Mouse (Mus musculus) liver, adult 2 months (tissue): Measurements from ENCODE around the gene Khk. TPM values are rescaled to one million over a fixed set of nuclear protein-coding genes. Genes with fewer than 3 reads are reported as not detected.
"Not testable (repeated sequence)": the region's sequence is repeated elsewhere in the genome, so short reads cannot be mapped to it uniquely, and the experiment has no call there.

Source experiments
- DNase-seq: peaks from one replicate; pipeline ENCODE4 v3.0.0-alpha.2; 2011; ENCODE audit warnings: low read depth, low spot score; ENCODE audit errors: extremely low read depth
- H3K27ac ChIP-seq: fragments of 200-500 bp; replicated peaks from 2 replicates; pipeline ENCODE4 v1.5.1; 2012; ENCODE audit warnings: low read depth, mild to moderate bottlenecking, control low read depth, inconsistent platforms, low read length; ENCODE audit not compliant: insufficient read depth
- H3K27me3 ChIP-seq: fragments of 200-500 bp; 2 replicates; pipeline ENCODE4 v1.6.1; 2012; ENCODE audit warnings: mild to moderate bottlenecking, moderate library complexity, low read length, inconsistent platforms; ENCODE audit not compliant: control insufficient read depth, insufficient read depth
- H3K36me3 ChIP-seq: fragments of 200-500 bp; 2 replicates; pipeline ENCODE4 v1.6.1; 2012; ENCODE audit warnings: low read length, inconsistent platforms; ENCODE audit not compliant: control insufficient read depth, insufficient read depth
- H3K4me1 ChIP-seq: fragments of 200-500 bp; 2 replicates; pipeline ENCODE4 v1.6.1; 2011; ENCODE audit warnings: low read length; ENCODE audit not compliant: control insufficient read depth, insufficient read depth
- H3K4me3 ChIP-seq: fragments of 200-500 bp; 2 replicates; pipeline ENCODE4 v1.5.1; 2011; ENCODE audit warnings: low read depth, mild to moderate bottlenecking, control low read depth, low read length, moderate library complexity; ENCODE audit not compliant: insufficient read depth
- H3K79me2 ChIP-seq: fragments of 200-500 bp; 2 replicates; pipeline ENCODE4 v1.6.1; 2012; ENCODE audit warnings: inconsistent platforms, mild to moderate bottlenecking, low read length, moderate library complexity; ENCODE audit not compliant: control insufficient read depth, insufficient read depth
- H3K9ac ChIP-seq: fragments of 200-500 bp; 2 replicates; pipeline ENCODE4 v1.6.1; 2012; ENCODE audit warnings: low read depth, mild to moderate bottlenecking, control low read depth, inconsistent platforms, low read length
- CTCF ChIP-seq: fragments of 200-500 bp; IDR thresholded peaks from 2 replicates; pipeline ENCODE4 v1.5.1; 2011; ENCODE audit warnings: low read depth, low read length, control low read depth
- POLR2A ChIP-seq: fragments of 200-500 bp; IDR thresholded peaks from 2 replicates; pipeline ENCODE4 v1.6.1; 2011; ENCODE audit warnings: low read length, control low read depth; ENCODE audit not compliant: insufficient read depth; ENCODE audit errors: extremely low read depth
- WGBS: fragments of 180-500 bp; shearing (Covaris S2); methylation state at CpG from one replicate; pipeline ENCODE4 v1.1.7; 2018; 5-methylcytosine and 5-hydroxymethylcytosine counted together
- polyA plus RNA-seq: library from polyadenylated mRNA; depleted of rRNA; stranded (reverse); fragments of >200 nt; gene quantifications from 2 replicates; pipeline ENCODE4 v1.2.3, GENCODE M21; 2012; rRNA removed
- total RNA-seq: library from RNA; depleted of rRNA; stranded (reverse); fragments of >200 nt; gene quantifications from 2 replicates; pipeline ENCODE4 v1.2.3, GENCODE M21; 2014; rRNA removed

Khk gene
- total RNA-seq, result 288 and 405 TPM in 2 replicates
- polyA plus RNA-seq, result 650 and 735 TPM in 2 replicates

DNA sequence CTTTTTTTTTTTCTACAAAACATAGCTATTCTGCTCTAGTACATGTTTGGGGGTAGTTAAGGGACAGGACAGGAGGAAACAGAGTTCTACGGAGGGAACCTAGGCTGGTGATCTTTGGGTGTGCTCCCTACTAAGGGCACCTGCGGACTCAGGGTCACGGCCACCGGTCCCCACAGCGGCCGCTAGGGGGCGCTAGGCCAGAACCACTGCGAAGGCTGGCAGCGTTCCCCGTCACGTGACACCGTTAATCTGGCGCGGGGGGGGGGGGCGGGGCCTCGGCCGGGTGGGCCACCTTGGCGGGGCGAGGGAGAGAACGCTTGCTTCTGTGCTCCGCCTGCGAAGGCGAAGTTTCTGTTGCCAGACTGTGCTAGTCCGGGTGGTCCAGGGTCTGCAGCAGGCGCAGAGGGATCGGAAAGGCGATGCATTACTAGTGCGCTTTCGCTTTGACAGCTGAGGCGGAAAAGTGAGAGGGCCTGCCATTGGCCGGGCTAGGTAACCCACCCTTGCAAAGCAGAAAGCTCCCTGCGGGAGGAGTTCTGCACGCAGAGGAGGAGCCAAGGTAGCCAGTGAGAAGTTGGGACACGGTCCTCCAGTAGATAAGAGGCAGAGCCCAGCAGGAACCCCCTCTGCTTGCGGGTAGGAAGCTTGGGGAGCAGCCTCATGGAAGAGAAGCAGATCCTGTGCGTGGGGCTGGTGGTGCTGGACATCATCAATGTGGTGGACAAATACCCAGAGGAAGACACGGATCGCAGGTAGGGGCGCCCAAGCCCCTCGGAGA lies at the start of gene Khk:
Gene Khk (plus strand): TSS at position 176 of the 778 bp plus-strand sequence.
- Histone ChIP-seq H3K9ac (peak within 1 kb of the TSS; percentile 85), H3K27ac (peak within 1 kb of the TSS; percentile 83), H3K4me1 (peaks cover 31% of the 10 kb centered on the region), H3K79me2 (peaks cover under 1% of the 10 kb centered on the region; the same call in 1 of the 2 replicates), H3K27me3 (no peaks in the 10 kb centered on the region), H3K4me3 (peak within 1 kb of the TSS; percentile 65), H3K36me3 (no peaks in the 10 kb centered on the region)
- TF ChIP-seq POLR2A (peak; percentile 97), CTCF (peak; percentile 88)
- 1% methylated on average over 39 of the region's 40 CpGs for WGBS
- DNase-seq, result peak; percentile 92

DNA sequence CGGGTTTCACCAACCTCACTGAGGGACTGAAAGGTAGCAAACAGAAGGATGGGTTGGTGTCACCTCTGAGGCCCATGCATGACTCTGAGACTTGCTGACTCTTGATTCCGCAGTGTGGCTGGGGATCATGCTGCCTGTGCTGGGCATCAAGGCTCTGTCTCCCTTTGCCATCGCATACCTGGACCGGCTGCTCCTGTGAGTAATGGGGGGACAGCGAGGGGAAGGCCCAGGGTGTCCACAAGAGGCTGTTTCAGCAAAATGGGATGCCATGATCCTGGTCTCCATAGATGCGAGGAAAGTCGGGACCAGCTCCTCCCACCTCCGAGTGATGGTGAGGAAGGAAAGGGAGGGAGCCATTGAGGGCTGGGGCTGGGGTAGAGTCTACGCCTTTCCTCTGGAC lies 48.7 kb upstream of the Khk start:
- 96% methylated on average over 9 of the region's 9 CpGs for WGBS
- Histone ChIP-seq H3K36me3 (peaks cover 36% of the 10 kb centered on the region), H3K9ac (no peak overlapping the region), H3K27ac (no peak overlapping the region), H3K79me2 (peaks cover 6% of the 10 kb centered on the region; the same call in 1 of the 2 replicates), H3K4me1 (peaks cover 4% of the 10 kb centered on the region; the same call in 1 of the 2 replicates), H3K4me3 (no peak overlapping the region), H3K27me3 (no peaks in the 10 kb centered on the region)
- TF ChIP-seq POLR2A, result no peak
- TF ChIP-seq CTCF, result no peak
- no peak for DNase-seq

DNA sequence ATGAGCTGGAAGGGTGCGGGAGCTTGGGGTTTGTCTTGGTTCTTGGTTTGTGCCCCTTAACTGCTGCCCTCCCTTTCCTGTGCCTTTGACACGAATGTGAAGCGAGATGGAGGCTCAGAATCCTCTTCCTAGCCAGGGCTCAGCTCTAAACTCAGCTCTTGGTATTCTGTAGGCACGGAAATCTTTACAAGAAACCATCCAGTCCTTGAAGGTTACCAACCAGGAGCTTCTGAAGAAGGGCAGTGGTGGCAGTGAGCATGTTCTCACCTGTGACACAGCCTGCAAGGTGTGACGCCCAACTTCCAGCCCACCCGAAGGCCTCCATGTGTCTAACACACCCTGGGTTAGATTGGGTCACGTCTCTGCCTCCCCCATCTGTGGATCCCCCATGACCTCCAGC lies 46.9 kb upstream of the Khk start:
- no peak overlapping the region for H3K9ac ChIP-seq
- H3K27ac ChIP-seq, result no peak overlapping the region
- no peaks in the 10 kb centered on the region for H3K27me3 ChIP-seq
- WGBS, result 93% methylated on average over 7 of the region's 7 CpGs
- no peak overlapping the region for H3K4me3 ChIP-seq
- peaks cover 6% of the 10 kb centered on the region; the same call in 1 of the 2 replicates for H3K79me2 ChIP-seq
- no peak for DNase-seq
- H3K4me1 ChIP-seq, result peaks cover 4% of the 10 kb centered on the region; the same call in 1 of the 2 replicates
- TF ChIP-seq CTCF (no peak), POLR2A (no peak)
- peaks cover 36% of the 10 kb centered on the region for H3K36me3 ChIP-seq

DNA sequence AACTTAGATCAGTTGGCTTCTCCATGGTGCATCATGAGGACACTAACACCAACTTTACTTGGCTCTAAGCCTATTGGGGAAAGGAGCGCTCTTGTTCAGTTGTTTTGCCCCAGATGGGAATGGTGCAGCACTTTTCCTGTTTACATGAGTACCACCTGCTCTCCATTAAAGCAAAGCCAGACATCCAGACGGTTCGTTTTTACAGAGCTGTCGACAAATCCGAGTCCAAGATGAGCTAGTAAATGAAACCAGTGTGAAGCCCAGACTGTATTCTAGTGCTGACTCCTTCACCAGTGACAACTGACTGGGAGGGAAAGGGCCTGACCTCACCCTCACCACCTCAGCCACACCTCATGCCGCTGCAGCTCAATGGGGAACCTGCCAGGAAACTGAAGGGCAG lies 42.6 kb upstream of the Khk start:
- Histone ChIP-seq H3K27ac (no peak overlapping the region), H3K79me2 (no peaks in the 10 kb centered on the region), H3K36me3 (peaks cover 21% of the 10 kb centered on the region), H3K9ac (no peak overlapping the region), H3K4me1 (peaks cover 2% of the 10 kb centered on the region; the same call in 1 of the 2 replicates), H3K4me3 (no peak overlapping the region), H3K27me3 (no peaks in the 10 kb centered on the region)
- 51% methylated on average over 6 of the region's 6 CpGs for WGBS
- no peak for TF ChIP-seq POLR2A
- no peak for TF ChIP-seq CTCF
- peak; percentile 64 for DNase-seq

DNA sequence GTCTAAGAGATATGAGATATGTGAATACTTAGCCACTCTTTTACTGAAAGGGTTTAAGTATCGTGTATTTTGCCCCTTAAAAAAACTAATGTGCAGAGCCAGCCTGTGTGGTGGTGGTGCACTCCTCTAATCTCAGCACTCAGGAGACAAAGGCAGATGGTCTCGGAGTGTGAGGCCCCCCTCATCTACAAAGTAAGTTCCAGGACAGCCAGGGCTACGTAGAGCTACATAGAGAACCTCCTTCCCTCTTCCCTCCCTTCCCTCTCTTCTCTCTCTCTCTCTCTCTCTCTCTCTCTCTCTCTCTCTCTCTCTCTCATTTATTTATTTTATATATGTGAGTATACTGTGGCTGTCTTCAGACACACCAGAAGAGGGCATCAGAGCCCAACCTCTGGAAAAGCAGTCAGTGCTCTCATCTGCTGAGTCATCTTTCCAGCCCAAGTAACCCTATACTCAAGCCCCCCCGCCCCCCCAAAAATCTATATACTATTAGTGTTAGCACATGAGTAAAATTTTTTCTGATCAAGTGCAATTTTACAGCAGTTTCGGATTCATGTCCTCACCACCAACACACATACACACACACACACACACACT lies 41.8 kb upstream of the Khk start:
- Histone ChIP-seq H3K36me3 (peaks cover 13% of the 10 kb centered on the region), H3K9ac (no peak overlapping the region), H3K4me1 (peaks cover 2% of the 10 kb centered on the region; the same call in 1 of the 2 replicates), H3K79me2 (no peaks in the 10 kb centered on the region), H3K4me3 (no peak overlapping the region), H3K27ac (no peak overlapping the region), H3K27me3 (no peaks in the 10 kb centered on the region)
- TF ChIP-seq CTCF (no peak; the same call in 1 of the 2 replicates), POLR2A (no peak)
- no peak for DNase-seq
- 84% methylated on average over 5 of the region's 5 CpGs for WGBS

DNA sequence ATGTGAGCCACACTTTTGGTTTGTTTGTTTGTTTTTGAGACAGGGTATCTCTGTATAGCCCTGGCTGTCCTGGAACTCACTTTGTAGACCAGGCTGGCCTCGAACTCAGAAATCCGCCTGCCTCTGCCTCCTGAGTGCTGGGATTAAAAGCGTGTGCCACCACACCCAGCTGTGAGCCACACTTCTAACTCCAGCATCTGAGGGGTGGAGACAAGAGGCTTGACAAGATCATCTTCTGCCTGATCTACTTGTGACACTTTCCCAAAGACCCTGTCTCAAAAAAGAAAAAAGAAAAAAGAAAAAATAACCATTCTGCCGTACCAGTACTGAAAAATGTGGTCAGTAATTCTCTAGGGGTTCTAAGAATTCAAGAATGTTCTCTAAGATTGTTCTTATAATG lies 39.4 kb upstream of the Khk start:
- H3K27me3 ChIP-seq, H3K79me2 ChIP-seq, H3K36me3 ChIP-seq, H3K4me1 ChIP-seq, H3K9ac ChIP-seq, H3K27ac ChIP-seq, DNase-seq, H3K4me3 ChIP-seq: not testable (repeated sequence)
- 83% methylated on average over 4 of the region's 4 CpGs for WGBS
